Mouse (Mus musculus) cerebellum, postnatal 10 days (tissue): ENCODE data around the gene Peg3.
A peak's percentile ranks its signal among the peaks of the same experiment; 100 is the strongest.

Experiments used
- DNase-seq, 2 experiments: peaks; one replicate each; pipeline ENCODE4 v3.0.0; 2021; ENCODE audit warnings: mixed read lengths in 2 of 2

The Peg3 gene

DNA sequence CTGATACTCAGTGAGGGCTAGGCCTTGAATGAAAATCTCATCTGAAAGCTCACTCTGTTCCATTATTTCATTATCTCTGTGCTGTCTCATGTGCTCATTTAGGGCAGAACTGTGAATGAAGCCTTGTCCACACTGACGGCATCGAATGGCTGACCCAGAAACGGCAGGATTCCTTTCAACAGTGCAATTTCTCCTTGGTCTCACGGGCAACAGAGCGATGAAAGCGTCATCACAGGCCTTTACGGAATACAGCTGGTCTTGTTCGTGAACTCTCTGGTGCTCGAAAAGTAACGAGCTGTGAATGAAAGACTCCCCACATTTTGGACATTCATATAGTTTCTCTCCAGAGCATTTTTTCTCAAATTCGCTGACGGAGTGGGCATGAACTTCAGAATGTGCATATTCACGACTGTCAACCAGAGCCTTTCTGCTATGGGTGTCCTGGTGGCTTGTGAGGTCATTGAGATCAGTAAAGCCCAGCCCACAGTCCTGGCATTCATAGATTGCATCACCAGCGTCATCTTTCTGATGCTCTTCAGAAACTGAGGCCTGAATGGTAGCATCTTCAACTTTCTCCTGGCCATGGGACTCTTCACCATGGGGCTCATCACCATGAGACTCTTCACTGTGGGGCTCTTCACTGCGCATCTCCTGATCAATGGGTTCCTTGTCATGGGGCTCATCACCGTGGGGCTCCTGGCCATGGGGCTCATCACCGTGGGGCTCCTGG is 21.6 kb downstream of the Peg3 start:
- no peak for DNase-seq

- DNase-seq = peak; percentile 56 to 67
These were observed 22.7 kb downstream of the Peg3 start for GRCm38 (mm10) chr7:6707416-6708015.

- DNase-seq = peak in 1 of 2 experiments; percentile 0
These were observed 31.0 kb downstream of the Peg3 start for GRCm38 (mm10) chr7:6699230-6699629.

- peak; percentile 92 to 95 for DNase-seq
These were observed 33.8 kb downstream of the Peg3 start, which contains the start of gene Zim1 for GRCm38 (mm10) chr7:6696241-6697045. Gene Zim1, minus strand, starts transcription at chr7:6696450.

- DNase-seq = no peak
These were observed 44.7 kb downstream of the Peg3 start for GRCm38 (mm10) chr7:6685511-6685910.

- DNase-seq = no peak
These were observed 63.5 kb downstream of the Peg3 start for GRCm38 (mm10) chr7:6666726-6667125.

- no peak for DNase-seq
These were observed 66.8 kb downstream of the Peg3 start for GRCm38 (mm10) chr7:6663430-6663829.

- DNase-seq = peak; percentile 70 to 80
These were observed 70.6 kb downstream of the Peg3 start for GRCm38 (mm10) chr7:6659605-6660004.

- DNase-seq = no peak
These were observed 71.6 kb downstream of the Peg3 start for GRCm38 (mm10) chr7:6658606-6659005.
